Mouse (Mus musculus) heart, adult 2 months (tissue): ENCODE measurements around the gene Nlk.

Source experiments
- CTCF ChIP-seq: fragments of 200-600 bp; IDR thresholded peaks from 2 replicates; pipeline ENCODE4 v1.8.1; 2022; ENCODE audit warnings: antibody characterized with exemption, mild to moderate bottlenecking, moderate library complexity
- POLR2A ChIP-seq: fragments of 200-500 bp; IDR thresholded peaks from 2 replicates; pipeline ENCODE4 v1.6.1; 2011; ENCODE audit warnings: mild to moderate bottlenecking, low read depth, low read length, control low read depth; ENCODE audit not compliant: insufficient read depth

- TF ChIP-seq CTCF (no peak), POLR2A (no peak)
Observed at GRCm38 (mm10) chr11:78735168-78735567, 38.0 kb upstream of the Nlk start.
